Mouse (Mus musculus): ENCODE data around the gene Lrch3.
"Not testable (repeated sequence)": the region's sequence is repeated elsewhere in the genome, so short reads cannot be mapped to it uniquely, and the experiment has no call there.

Lrch3 gene

GRCm38 (mm10) chr16:32913212-32913611 is 688 bp upstream of the Lrch3 start:
- no peak for ATAC-seq (ENCODE audit: low TSS enrichment)

GRCm38 (mm10) chr16:32915292-32916068 is 1.6 kb downstream of the Lrch3 start:
- no peak for ATAC-seq (ENCODE audit: low TSS enrichment)

DNA sequence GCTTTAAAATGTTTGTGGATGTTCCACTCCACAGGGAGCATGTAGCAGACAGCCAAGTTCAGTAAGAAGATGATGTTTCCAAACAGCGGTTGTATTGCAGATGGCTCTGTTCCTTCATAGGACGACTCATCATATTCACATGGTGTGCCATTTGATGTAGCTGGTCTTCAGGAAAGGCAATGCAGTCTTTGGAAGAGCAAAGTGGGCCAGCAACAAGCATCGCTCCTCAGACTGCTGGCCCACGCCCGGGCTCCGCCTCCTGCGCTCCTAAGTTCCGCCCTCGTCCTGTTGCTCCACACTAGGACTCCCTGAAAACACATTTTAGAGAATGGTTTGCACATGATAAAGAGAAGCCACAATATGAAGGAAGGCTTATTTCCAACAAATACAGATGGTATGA is 12.7 kb downstream of the Lrch3 start:
- ATAC-seq (ENCODE audit: low TSS enrichment): peak; percentile 64; the same call in 1 of the 2 replicates

DNA sequence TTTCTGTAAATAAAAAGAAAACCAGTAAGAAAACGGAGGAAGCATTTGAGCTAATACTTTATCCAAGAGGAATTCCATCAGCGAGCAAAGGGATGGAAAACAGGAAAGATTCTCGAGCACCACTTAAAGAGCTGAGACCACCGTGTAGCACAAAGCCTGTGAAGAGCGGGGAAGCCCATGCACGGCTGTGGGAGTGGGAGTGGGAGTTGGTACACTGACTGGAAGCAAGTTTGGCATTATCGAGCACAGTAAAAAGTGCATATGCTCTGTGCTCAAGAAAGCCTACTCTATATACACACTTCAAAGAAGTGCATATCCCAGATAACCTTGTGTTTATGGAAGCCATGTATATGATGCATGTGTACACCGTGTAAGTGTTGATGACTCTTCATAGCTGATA is 13.1 kb downstream of the Lrch3 start:
- ATAC-seq (ENCODE audit: low TSS enrichment): peak; percentile 65; the same call in 1 of the 2 replicates

GRCm38 (mm10) chr16:32929918-32930317 is 16.0 kb downstream of the Lrch3 start:
- no peak for ATAC-seq (ENCODE audit: low TSS enrichment)

GRCm38 (mm10) chr16:32934470-32934869 is 20.6 kb downstream of the Lrch3 start:
- ATAC-seq (ENCODE audit: low TSS enrichment): peak; percentile 53; the same call in 1 of the 2 replicates

DNA sequence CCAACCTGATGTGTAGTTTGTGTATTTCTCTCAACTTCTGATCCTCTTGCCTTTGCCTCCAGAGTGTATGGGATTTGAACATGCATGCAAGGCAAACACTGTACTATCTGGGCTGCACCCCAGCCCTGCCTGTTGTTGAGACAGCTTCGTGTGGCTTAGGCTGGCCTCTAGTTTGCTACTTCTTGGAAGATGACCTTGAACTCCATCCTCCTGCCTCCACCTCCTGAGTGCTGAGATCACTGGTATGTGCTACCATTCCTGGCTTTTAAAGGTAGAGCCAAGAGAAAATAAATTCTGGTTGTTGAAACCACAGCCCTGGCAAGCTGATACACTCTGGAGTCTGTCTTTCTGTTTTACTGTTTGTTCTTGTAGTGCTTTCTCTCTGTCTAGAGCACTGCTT is 21.2 kb downstream of the Lrch3 start:
- peak; percentile 22; the same call in 1 of the 2 replicates for ATAC-seq (ENCODE audit: low TSS enrichment)

- ATAC-seq (ENCODE audit: low TSS enrichment): no peak
Measured at GRCm38 (mm10) chr16:32937358-32937757, 23.5 kb downstream of the Lrch3 start.

DNA sequence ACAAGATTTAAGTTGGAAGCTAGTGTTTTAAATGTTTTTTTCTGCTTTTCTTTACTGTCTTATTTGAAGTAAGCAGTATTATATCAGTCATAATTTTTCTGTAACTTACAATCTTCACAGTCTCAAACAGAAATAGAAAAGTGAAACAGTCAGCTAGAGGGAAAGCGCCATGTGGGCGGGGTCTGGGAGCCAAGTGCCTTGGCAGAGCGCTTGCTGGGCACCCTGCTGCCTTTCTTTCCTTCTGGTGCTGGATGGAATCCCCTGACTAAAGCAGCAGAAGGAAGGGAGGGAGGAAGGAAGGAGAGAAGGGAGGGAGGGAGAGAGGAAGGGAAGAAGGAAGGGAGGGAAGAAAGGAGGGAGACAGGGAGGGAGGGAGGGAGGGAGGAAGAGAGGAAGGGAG is 25.4 kb downstream of the Lrch3 start:
- peak; percentile 92 for ATAC-seq (ENCODE audit: low TSS enrichment)

GRCm38 (mm10) chr16:32939716-32940115 is 25.8 kb downstream of the Lrch3 start:
- ATAC-seq (ENCODE audit: low TSS enrichment): not testable (repeated sequence)

DNA sequence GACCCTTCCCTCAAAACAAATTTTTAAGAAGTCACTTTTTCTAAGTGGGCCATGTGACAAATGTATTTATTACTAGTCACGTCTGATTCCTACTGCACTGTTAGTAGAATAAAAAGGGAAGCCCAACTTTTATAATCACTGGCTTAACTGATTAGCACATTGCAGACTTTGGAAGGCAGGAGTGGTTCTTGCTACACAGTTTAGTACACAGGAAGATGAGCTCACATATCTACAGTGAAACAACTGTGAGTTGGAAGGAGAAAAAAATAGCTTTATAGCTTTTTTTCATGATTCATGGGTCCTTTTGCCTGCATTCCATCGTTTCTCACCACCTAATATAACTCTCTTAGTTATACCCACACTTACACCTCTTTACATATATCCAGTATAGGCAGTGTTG is 27.3 kb downstream of the Lrch3 start:
- not testable (repeated sequence) for ATAC-seq (ENCODE audit: low TSS enrichment)

GRCm38 (mm10) chr16:32942694-32943093 is 28.8 kb downstream of the Lrch3 start:
- ATAC-seq (ENCODE audit: low TSS enrichment): no peak

DNA sequence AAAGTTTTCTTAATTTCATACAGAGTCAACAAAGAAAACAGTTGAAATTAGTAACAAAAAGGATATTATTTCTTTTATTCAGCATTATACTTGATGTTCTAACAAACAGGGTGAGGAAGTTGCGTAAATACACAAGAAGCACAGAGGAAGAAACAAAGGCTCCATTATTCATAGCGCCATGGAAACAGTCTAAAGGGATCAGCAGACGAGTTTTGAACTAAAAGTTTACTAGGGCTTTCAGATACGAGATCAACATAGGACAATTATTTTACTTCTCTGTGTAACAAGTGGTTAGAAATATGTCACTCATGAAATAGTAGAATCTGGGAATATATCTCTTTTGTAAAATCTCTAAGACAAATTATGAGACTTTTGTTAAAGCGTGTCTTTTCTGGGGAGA is 31.5 kb downstream of the Lrch3 start:
- no peak for ATAC-seq (ENCODE audit: low TSS enrichment)

- ATAC-seq (ENCODE audit: low TSS enrichment): no peak
Measured at GRCm38 (mm10) chr16:32948016-32948415, 34.1 kb downstream of the Lrch3 start.

DNA sequence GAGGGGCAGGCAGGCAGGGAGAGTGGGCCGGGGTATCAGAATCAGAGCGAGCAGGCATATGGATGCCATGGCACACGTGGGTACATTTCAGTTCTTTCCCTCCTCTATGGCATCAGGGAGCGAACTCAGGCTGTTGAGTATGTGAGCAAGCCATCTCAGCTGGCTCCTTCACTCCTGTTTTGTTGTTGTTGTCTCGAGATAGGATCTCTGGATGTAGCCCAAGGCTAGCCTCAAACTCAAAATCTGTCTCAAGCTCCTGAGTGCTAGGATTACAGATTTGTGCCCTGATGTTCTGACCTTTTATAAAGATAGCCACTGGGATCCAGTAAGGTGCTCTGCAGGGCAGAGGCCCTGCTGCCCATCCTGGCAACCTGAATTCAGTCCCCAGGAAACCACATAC is 34.8 kb downstream of the Lrch3 start:
- no peak; the same call in 1 of the 2 replicates for ATAC-seq (ENCODE audit: low TSS enrichment)

GRCm38 (mm10) chr16:32949281-32949680 is 35.4 kb downstream of the Lrch3 start:
- ATAC-seq (ENCODE audit: low TSS enrichment): no peak

DNA sequence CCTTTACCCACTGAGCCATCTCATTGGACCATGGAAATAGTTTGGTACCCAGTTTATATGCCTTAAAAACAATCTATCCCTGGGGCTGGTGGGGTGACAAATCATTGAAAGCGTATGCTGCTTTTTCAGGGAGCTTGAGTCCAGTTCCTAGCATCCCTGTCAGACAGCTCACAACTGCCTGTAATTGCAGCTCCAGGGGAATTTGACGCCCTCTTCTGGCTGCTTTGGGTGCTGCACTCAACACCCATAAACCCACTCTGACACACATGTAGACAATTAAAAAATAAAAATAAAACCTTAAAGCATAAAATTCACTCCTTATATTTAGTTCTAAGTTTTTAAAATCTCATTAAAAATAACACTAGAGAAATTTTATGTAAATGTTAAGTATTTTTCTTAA is 37.2 kb downstream of the Lrch3 start:
- ATAC-seq (ENCODE audit: low TSS enrichment): no peak

- ATAC-seq (ENCODE audit: low TSS enrichment): no peak
Measured at GRCm38 (mm10) chr16:32953806-32954205, 39.9 kb downstream of the Lrch3 start.

GRCm38 (mm10) chr16:32954304-32954703 is 40.4 kb downstream of the Lrch3 start:
- no peak for ATAC-seq (ENCODE audit: low TSS enrichment)

- ATAC-seq (ENCODE audit: low TSS enrichment): no peak
Measured at GRCm38 (mm10) chr16:32956889-32957288, 43.0 kb downstream of the Lrch3 start.

DNA sequence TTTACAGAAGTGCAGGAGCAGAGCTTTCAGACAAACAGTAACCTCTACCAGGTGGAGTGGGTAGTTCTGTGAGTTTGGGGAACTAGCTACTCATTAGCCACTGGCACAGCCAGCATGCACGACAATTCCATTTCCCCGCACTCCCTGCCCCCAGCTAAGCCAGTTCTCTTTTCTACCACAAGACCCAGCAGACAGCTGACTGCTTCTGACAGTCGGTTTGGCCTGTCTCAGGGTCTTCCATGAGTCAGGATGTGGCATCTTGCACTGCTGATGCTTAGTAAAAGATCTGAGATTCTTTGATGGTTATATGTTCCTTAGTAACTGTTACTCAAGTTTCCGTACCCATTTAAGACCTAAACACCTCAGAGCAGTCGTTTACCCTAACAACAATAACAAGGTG is 58.6 kb downstream of the Lrch3 start:
- no peak for ATAC-seq (ENCODE audit: low TSS enrichment)

GRCm38 (mm10) chr16:32973047-32973446 is 59.1 kb downstream of the Lrch3 start:
- ATAC-seq (ENCODE audit: low TSS enrichment): no peak

- 0 out of 2 replicates have a peak, but pooled peaks have one; percentile 23 for ATAC-seq (ENCODE audit: low TSS enrichment)
Measured at GRCm38 (mm10) chr16:32980227-32980626, 66.3 kb downstream of the Lrch3 start.

DNA sequence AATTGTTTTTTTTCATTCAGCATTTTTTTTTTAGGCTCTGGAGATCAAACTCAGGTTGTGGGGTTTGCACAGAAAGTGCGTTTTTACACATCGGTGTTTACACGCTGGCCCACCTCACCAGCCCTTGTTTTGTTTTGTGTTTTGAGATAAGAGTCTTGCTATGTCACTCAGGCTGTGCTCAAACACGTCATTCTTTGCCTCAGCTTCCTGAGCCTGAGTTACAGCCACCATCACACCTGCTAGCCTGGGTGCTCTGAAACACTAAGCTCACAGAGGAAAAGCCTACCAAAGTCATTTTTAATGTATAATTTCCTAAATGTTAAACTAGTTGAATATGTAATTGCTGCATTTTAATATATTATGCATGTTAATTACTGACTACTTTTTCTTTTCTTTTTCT is 67.5 kb downstream of the Lrch3 start:
- ATAC-seq (ENCODE audit: low TSS enrichment): no peak
